Mouse (Mus musculus) adrenal gland, postnatal 14 days (tissue): ENCODE results near the gene Arhgap18. TPM values are rescaled to one million over a fixed set of nuclear protein-coding genes. Genes with fewer than 3 reads are reported as not detected.
A peak's percentile ranks its signal among the peaks of the same experiment; 100 is the strongest.

Experiments used
- DNase-seq: peaks from one replicate; pipeline ENCODE4 v3.0.0; 2021; ENCODE audit warnings: mixed read lengths
- long read RNA-seq, 2 experiments: library from polyadenylated mRNA; stranded (forward); transcript quantifications; one replicate each; pipeline ENCODE4 v2.0.0; 2021
- total RNA-seq: library from RNA; stranded (reverse); gene quantifications from 2 replicates; pipeline ENCODE4 v1.2.3, GENCODE M21; 2021

Gene Arhgap18
- total RNA-seq = 35.8 and 39.7 TPM in 2 replicates
- long read RNA-seq, experiment 1, transcript Arhgap18-201 (15 exons, 3,651 nt) = major isoform, 22 of 32 reads
- long read RNA-seq, experiment 1, partial matches to known transcripts = 2 of 32 reads
- long read RNA-seq, experiment 1, other reads (novel, unspliced or antisense) = 8 of 32 reads
- long read RNA-seq, experiment 2, transcript Arhgap18-201 (15 exons, 3,651 nt) = major isoform, 15 of 18 reads
- long read RNA-seq, experiment 2, partial matches to known transcripts = 2 of 18 reads
- long read RNA-seq, experiment 2, other reads (novel, unspliced or antisense) = 1 of 18 reads

DNA sequence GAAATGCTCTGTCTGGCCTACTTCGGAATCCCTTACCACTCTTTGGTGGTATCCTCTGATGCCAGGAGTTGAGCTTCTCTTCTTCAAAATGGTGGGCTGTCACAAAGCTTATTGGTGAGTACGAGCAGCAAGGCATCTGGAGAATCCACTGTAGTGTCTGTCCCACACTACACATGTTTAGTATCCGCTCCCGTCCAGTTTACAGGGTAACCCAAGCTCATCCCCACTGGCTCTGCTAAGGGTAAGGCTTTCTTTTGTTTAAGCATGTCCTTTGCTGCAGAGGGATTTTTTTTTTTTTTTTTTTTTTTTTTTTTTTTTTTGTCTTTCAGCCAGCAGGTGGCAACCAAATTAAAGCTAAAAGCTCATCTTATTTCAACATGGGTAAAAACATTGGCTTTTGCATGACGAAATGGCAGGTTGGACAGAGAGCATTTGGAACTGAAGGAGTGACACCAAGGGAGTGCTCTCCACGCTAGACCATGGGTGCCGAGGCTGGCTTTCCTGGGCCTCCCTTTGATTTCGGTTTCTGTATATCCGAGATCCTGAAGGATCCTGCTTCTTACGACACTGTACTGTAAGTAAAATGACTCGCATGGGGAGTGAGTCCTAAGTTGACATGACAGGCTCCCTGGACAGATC, at the start of gene Arhgap18:
Arhgap18 (plus strand) TSS at position 493 of the 639 bp plus-strand sequence.
- no peak for DNase-seq

DNA sequence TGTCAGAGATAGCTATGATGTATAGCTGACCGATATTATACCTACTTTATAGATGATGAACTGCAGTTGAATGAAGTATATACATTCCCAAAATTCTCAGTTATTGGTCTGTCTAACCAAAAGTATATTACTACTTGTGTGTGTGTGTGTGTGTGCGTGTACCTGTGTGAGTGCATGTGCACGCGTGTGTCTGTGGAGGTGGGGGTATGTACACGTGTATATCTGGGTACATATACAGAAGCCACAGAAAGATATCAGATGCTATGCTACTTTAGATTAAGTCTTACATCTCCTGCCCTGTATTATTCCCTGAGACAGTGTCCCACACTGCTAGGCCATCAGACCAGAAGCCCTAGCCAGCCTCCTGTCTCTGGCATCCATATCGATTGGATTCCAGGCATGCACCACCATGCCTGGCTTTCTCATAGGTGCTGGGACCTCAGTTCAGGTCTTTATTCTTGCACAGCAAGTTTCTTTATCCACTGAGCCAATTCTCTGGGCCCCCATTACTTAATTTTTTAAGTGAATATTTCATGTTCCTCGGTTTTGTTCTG, 42.7 kb upstream of the Arhgap18 start:
- no peak for DNase-seq

DNA sequence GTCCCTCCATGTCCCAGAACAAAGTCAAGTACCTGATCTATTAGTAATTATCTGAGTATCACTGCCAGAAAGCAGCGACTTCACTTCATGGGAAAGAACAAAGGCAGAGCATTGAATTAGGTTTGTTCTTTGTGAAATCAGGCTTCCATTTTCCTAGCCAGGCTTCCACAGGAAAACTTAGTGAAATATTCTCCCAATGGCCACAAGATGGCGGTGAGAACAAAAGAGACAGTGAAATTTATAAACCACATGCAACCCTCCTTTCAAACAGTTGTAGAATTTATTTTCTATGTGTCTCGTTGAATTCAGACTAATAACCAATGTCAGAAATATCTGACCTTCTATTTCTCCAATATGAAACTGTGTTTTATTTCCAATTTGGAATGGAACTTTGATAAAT, 42.2 kb upstream of the Arhgap18 start:
- DNase-seq = peak; percentile 48

DNA sequence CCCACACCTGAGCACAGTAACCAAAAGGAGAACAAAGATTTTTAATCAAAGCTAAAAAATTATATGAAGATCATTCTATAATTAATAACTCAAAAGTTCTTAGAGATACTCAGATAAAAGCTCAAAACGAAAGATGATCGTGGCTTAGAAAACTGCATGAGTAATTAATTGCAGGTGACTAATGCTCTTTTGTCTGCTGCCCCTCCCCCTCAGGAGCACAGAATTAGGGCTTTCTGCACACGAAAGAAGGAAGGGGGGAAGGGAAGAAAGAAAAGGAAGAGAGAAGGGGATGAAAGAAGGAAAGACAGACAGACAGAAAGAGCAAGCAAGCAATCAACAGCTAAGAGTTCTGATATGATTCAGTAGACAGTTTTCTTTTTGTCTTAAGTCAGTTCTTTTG, 39.2 kb upstream of the Arhgap18 start:
- no peak for DNase-seq

DNA sequence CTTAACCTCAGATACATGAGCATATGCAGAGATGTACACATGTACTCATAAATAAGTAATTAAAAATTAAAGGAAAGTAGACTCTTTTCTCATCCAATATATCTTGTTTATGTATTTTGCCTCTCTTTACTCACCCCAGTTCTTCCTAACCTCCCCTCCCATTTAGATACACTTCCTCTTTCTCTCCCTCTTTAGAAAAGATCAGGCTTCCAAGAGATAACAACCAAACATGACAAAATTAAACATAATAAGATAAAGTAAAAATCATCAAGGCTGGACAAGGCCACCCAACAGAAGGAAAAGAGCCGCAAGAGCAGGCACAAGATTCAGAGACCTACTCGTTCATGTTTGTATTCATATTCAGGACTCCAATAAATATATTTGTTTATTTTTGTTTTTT, 28.5 kb upstream of the Arhgap18 start:
- DNase-seq = no peak

GRCm38 (mm10) chr10:26725255-26725654, 28.0 kb upstream of the Arhgap18 start:
- DNase-seq = no peak

GRCm38 (mm10) chr10:26750827-26751226, 2.4 kb upstream of the Arhgap18 start:
- no peak for DNase-seq

- peak; percentile 75 for DNase-seq
Observed at GRCm38 (mm10) chr10:26752064-26752928, 925 bp upstream of the Arhgap18 start.

GRCm38 (mm10) chr10:26754006-26754405, 785 bp downstream of the Arhgap18 start:
- DNase-seq = no peak

- DNase-seq = no peak
Observed at GRCm38 (mm10) chr10:26757231-26757630, 4.0 kb downstream of the Arhgap18 start.

DNA sequence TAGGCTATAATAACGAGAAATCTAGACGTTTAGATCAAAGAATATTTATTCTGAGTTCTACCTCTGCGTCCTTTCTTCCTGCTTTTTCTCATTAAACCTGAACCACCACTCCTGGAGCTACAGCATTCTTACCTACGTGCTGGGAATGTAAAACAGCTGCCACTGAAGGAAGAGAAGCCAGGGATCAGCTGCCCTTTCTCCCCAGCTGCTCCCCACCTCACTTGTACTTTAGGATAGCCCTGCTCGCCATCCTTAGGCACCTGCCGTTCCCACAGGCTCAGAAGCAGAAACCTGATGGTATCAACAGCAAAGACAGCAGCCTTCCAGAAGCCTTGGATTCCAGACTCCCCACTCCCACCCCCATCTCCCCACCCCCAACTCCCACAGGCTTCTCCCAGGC, 6.2 kb downstream of the Arhgap18 start:
- DNase-seq = no peak

DNA sequence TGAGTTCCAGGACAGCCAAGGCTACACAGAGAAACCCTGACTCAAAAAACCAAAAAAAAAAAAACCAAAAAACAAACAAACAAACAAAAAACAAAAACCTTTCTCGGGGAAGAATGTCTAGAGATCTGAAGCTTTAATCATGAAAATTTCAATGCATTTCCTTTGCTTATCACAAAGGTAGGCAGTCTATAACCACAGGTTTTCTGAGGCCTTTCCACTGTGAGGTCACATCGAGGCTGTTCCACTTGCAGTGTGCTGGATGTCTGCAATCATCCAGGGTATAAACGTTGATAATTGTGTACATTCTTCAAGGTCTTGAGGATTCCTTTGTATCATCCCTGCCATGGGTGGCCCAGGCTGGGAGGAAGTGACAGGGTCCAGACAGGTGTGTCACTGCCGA, 7.9 kb downstream of the Arhgap18 start:
- no peak for DNase-seq

DNA sequence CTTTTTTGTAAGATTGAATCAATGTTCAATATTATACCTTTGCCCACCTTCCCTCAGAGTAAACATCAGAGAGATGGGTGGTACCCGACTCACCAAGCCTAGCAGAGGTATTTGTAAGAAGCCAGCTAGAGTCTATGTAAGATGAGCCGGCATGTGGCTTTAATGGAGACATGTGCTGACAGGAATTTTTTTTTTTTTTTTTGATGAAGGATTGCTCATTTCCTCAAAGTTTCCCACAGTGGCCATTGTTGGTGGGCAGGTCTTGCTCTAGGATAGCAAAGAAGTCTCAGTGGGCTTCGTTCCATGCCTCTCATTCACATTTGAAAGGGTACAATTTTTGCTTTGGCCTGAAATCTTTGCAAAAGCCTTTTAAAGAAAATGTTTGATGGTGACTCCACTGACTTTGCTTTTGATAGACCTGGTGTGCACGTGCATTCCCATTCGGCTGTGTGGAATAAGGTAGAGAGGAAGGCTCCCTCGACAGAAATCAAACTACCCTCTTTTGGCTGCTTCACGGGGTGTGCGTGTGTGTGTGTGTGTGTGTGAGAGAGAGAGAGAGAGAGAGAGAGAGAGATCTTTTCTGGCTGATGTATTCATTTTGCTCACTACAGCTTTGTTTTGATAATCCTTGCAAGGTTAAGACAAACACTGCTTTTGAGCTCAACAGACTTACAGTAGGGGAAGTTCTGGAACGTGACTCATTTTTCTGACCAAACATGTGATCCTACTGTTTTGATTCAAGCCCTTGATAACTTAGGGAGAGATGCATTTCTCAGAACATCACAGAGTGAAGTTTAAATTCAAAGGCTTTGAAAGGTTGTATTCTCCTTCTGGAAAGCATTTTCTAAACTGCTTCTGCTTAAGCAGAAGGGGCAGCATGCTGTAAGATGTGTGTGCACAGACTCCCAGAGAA, 9.0 kb downstream of the Arhgap18 start:
- no peak for DNase-seq

- no peak for DNase-seq
Observed at GRCm38 (mm10) chr10:26767196-26767595, 14.0 kb downstream of the Arhgap18 start.

DNA sequence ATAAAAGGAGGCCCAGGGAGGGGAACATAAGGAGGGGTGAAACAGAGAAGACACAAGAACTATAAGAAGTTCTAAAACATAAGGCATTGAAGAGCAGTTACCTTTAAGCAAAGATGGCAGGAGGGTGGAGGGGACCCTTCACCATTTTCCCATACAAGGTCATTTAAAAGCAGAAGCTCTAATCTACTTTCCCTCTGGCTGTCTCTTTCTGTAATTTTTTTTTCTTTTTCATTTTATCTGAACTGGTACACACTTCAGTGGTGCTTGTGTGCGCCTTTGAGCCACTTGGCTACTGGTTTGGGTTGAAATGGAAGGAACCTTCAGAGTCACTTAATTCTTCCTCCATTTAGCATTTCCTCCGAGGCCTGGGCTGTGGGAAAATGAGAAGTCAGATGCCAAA, 15.7 kb downstream of the Arhgap18 start:
- DNase-seq = no peak

DNA sequence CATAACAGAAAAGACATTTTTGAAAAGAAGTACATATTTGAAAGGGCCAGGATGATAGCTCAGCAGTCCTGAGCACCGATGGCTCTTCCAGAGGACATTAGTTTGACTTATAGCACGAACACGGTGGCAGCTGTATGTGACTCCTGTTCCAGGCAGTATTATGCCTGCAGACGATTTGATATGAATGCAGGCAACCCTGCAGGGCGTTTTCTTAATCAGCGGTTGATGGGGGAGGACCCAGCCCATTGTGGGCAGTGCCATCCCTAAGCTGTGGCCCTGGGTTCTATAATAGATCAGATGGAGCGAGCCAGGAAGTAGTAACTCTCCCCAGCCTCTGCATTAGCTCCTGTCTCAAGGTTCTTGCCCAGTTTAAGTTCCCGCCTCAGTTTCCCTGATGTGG, 16.8 kb downstream of the Arhgap18 start:
- DNase-seq = no peak

- DNase-seq = peak; percentile 93
Observed at GRCm38 (mm10) chr10:26771938-26772623, 18.9 kb downstream of the Arhgap18 start.

DNA sequence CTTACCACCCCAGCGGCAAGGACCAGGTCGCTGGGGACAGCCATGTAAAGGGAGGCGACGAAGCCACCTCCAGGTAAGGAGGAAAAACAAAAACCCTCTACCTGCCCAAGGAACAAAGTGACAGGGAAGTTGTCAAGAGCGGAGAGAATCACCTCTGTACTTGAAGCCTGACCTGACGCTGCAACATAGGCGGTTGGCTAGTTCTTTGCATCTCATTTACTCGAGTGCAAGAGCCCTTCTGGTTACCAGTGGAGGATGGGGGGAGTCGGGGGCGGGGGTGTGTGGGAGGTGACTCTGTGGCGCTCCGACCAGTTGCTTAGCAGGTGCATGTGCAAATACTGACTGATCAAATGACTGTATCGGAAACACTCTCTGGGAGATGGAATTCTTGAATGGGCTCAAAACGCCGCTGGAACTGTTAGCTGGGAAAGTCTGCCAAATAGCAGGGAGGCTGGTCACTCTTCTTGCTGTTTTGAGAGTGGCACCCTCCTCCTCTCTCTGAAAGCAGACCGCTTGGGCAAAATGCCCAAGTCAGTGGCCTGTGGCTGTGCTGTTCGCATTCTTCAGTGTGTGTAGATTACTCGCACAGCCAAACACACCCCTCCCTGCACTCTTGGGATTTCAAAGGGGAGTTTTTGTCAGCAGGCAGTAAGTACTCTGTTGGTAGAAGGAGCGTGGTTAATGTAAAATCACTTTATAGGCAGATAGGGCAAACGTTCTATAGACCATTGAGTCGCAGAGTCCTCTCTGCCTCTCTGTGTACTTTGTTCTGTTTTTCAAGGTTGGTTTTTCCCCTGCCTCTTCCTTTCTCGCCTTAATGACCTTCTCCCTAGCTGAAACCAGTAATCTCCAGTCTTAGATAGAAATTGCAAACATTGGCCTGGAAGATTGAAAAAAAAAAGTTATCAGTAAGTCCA, 19.7 kb downstream of the Arhgap18 start:
- DNase-seq = peak; percentile 86

GRCm38 (mm10) chr10:26773541-26773940, 20.3 kb downstream of the Arhgap18 start:
- DNase-seq = no peak

DNA sequence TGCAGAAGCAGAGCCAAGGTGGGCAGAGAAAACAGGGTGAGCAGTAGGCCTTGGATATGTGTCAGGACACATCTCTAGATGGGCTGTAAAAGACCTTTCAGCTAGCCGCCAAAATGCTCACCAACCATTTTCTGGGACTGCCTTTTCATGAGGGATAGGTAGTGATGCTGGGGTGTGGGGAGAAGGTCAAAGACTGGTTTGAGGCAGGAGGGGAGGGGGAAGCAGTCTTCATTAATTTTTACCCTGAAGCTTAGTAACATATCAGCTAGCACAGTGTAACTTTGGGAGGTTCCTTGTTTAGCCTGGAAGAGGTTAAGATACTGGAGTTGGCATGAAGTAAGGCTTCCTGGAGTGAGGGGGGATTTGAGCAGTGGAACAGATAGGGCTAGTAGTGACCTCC, 21.0 kb downstream of the Arhgap18 start:
- no peak for DNase-seq
